Mouse (Mus musculus): Measurements from ENCODE around the gene Susd4. TPM values are rescaled to one million over a fixed set of nuclear protein-coding genes. Genes with fewer than 3 reads are reported as not detected.

The Susd4 gene
- polyA plus RNA-seq, 1 experiment from 2014 or later: 18.9 TPM

DNA sequence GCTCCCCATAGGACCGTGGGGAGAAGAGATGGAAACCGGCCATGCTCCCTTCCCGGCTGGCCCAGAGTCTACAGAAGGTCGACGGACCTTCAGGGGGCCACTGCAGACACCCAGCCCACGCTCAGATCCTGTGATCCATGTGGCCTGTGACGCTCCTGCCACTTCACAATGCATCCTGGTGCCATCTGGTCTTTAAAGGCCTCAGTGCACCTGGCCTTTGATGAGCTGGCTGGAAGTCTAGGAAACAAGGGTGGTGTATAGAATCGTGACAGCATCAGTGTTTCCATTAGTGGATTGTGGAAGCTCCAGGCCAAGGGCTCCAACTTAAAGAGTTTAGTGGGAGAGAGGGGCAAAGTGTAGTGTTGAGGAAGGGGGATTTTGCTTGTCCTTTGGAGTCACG, 14.6 kb upstream of the Susd4 start, which contains the start of gene Ccdc185:
Gene Ccdc185, minus strand, starts transcription at position 101 of the 400 bp plus-strand sequence.
- H3K36me3 ChIP-seq (ENCODE audit: control insufficient read depth, insufficient read depth, low read length): no peaks in the 10 kb centered on the region
- H3K4me1 ChIP-seq (ENCODE audit: control insufficient read depth, insufficient read depth, low read length): no peaks in the 10 kb centered on the region
- no peak within 1 kb of the TSS for H3K9ac ChIP-seq (replicated peaks; ENCODE audit: low read depth, low read length)
- no peak within 1 kb of the TSS for H3K27ac ChIP-seq (ENCODE audit: low read length)
- no peak within 1 kb of the TSS for H3K4me3 ChIP-seq (ENCODE audit: low read depth, low read length)
- no peak for ATAC-seq (ENCODE audit: insufficient number of reproducible peaks, insufficient read depth, low FRiP score, low read depth)
- WGBS: 90% methylated on average over 9 of the region's 9 CpGs
- H3K9me3 ChIP-seq (ENCODE audit: control insufficient read depth, low read depth, low read length): no peaks in the 10 kb centered on the region
- H3K4me2 ChIP-seq (replicated peaks; ENCODE audit: low read depth, low read length): no peak within 1 kb of the TSS
- no peaks in the 10 kb centered on the region for H3K27me3 ChIP-seq (ENCODE audit: control insufficient read depth, insufficient read depth, low read length)

- Histone ChIP-seq H3K27me3 (ENCODE audit: control insufficient read depth, insufficient read depth, low read length) (no peaks in the 10 kb centered on the region), H3K9ac (replicated peaks; ENCODE audit: low read depth, low read length) (no peak overlapping the region), H3K9me3 (ENCODE audit: control insufficient read depth, low read depth, low read length) (no peaks in the 10 kb centered on the region), H3K27ac (ENCODE audit: low read length) (no peak overlapping the region), H3K36me3 (ENCODE audit: control insufficient read depth, insufficient read depth, low read length) (no peaks in the 10 kb centered on the region), H3K4me2 (replicated peaks; ENCODE audit: low read depth, low read length) (no peak overlapping the region), H3K4me3 (ENCODE audit: low read depth, low read length) (no peak overlapping the region), H3K4me1 (ENCODE audit: control insufficient read depth, insufficient read depth, low read length) (no peaks in the 10 kb centered on the region)
- WGBS: 76% methylated on average over 8 of the region's 8 CpGs
- ATAC-seq (ENCODE audit: insufficient number of reproducible peaks, insufficient read depth, low FRiP score, low read depth): no peak
Measured at GRCm38 (mm10) chr1:182751301-182751700, 12.4 kb upstream of the Susd4 start.

- Histone ChIP-seq H3K9me3 (ENCODE audit: control insufficient read depth, low read depth, low read length) (no peaks in the 10 kb centered on the region), H3K4me2 (replicated peaks; ENCODE audit: low read depth, low read length) (no peak overlapping the region), H3K36me3 (ENCODE audit: control insufficient read depth, insufficient read depth, low read length) (no peaks in the 10 kb centered on the region), H3K27ac (ENCODE audit: low read length) (no peak overlapping the region), H3K27me3 (ENCODE audit: control insufficient read depth, insufficient read depth, low read length) (no peaks in the 10 kb centered on the region), H3K9ac (replicated peaks; ENCODE audit: low read depth, low read length) (no peak overlapping the region), H3K4me1 (ENCODE audit: control insufficient read depth, insufficient read depth, low read length) (no peaks in the 10 kb centered on the region), H3K4me3 (ENCODE audit: low read depth, low read length) (no peak overlapping the region)
- ATAC-seq (ENCODE audit: insufficient number of reproducible peaks, insufficient read depth, low FRiP score, low read depth): no peak
- 72% methylated on average over 8 of the region's 8 CpGs for WGBS
Measured at GRCm38 (mm10) chr1:182753694-182754093, 10.0 kb upstream of the Susd4 start.

GRCm38 (mm10) chr1:182754865-182755264, 8.8 kb upstream of the Susd4 start:
- ATAC-seq (ENCODE audit: insufficient number of reproducible peaks, insufficient read depth, low FRiP score, low read depth): no peak
- H3K36me3 ChIP-seq (ENCODE audit: control insufficient read depth, insufficient read depth, low read length): no peaks in the 10 kb centered on the region
- no peak overlapping the region for H3K27ac ChIP-seq (ENCODE audit: low read length)
- H3K4me3 ChIP-seq (ENCODE audit: low read depth, low read length): no peak overlapping the region
- H3K9me3 ChIP-seq (ENCODE audit: control insufficient read depth, low read depth, low read length): no peaks in the 10 kb centered on the region
- H3K4me2 ChIP-seq (replicated peaks; ENCODE audit: low read depth, low read length): no peak overlapping the region
- WGBS: 81% methylated on average over 5 of the region's 5 CpGs
- no peaks in the 10 kb centered on the region for H3K4me1 ChIP-seq (ENCODE audit: control insufficient read depth, insufficient read depth, low read length)
- H3K27me3 ChIP-seq (ENCODE audit: control insufficient read depth, insufficient read depth, low read length): no peaks in the 10 kb centered on the region
- H3K9ac ChIP-seq (replicated peaks; ENCODE audit: low read depth, low read length): no peak overlapping the region

- 92% methylated on average over 1 of the region's 1 CpGs for whole genome bisulfite sequencing
- H3K36me3 ChIP-seq (ENCODE audit: control insufficient read depth, insufficient read depth, low read length): no peaks in the 10 kb centered on the region
- H3K4me3 ChIP-seq (ENCODE audit: low read depth, low read length): no peak overlapping the region
- no peaks in the 10 kb centered on the region for H3K27me3 ChIP-seq (ENCODE audit: control insufficient read depth, insufficient read depth, low read length)
- ATAC-seq (ENCODE audit: insufficient number of reproducible peaks, insufficient read depth, low FRiP score, low read depth): no peak
- no peaks in the 10 kb centered on the region for H3K9me3 ChIP-seq (ENCODE audit: control insufficient read depth, low read depth, low read length)
- no peaks in the 10 kb centered on the region for H3K4me1 ChIP-seq (ENCODE audit: control insufficient read depth, insufficient read depth, low read length)
- no peak overlapping the region for H3K27ac ChIP-seq (ENCODE audit: low read length)
- no peak overlapping the region for H3K4me2 ChIP-seq (replicated peaks; ENCODE audit: low read depth, low read length)
- no peak overlapping the region for H3K9ac ChIP-seq (replicated peaks; ENCODE audit: low read depth, low read length)
Measured at GRCm38 (mm10) chr1:182758783-182759182, 4.9 kb upstream of the Susd4 start.

DNA sequence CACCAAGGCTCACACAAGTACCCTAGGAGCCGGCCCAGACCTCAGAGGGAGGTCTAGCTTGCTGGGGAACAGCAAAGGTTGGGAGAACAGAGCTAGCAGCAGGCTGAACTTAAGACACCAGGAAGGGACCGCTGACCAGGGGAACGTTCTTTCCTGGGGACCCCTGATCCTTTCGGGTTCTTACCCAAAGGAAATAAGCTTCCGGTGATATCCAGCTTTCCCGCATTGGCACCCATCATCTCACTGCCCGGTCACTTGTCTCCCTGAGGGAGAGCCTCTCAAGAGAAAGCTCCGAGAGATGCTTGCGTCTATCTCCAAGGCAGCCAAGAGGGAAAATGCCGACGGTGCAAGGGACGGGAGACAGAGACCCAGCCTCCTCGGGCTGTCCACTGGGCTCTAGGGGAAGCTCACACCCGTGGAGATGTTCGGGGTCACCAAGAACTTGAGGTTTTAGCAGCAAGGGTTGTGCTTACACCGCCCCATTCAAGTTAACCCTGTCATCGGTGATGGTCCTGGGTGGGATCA, 407 bp upstream of the Susd4 start:
- Histone ChIP-seq H3K27me3 (ENCODE audit: control insufficient read depth, insufficient read depth, low read length) (no peaks in the 10 kb centered on the region), H3K9me3 (ENCODE audit: control insufficient read depth, low read depth, low read length) (no peaks in the 10 kb centered on the region), H3K4me3 (ENCODE audit: low read depth, low read length) (peak overlapping the region; percentile 46), H3K27ac (ENCODE audit: low read length) (no peak overlapping the region), H3K4me1 (ENCODE audit: control insufficient read depth, insufficient read depth, low read length) (peaks cover 8% of the 10 kb centered on the region; the same call in 1 of the 2 replicates), H3K9ac (replicated peaks; ENCODE audit: low read depth, low read length) (no peak overlapping the region), H3K36me3 (ENCODE audit: control insufficient read depth, insufficient read depth, low read length) (no peaks in the 10 kb centered on the region), H3K4me2 (replicated peaks; ENCODE audit: low read depth, low read length) (peak overlapping the region; percentile 93)
- WGBS: 11% methylated on average over 17 of the region's 17 CpGs
- no peak for ATAC-seq (ENCODE audit: insufficient number of reproducible peaks, insufficient read depth, low FRiP score, low read depth)

GRCm38 (mm10) chr1:182764541-182765281, 1.1 kb downstream of the Susd4 start:
- Histone ChIP-seq H3K9me3 (ENCODE audit: control insufficient read depth, low read depth, low read length) (no peaks in the 10 kb centered on the region), H3K27ac (ENCODE audit: low read length) (0 out of 2 replicates have a peak overlapping the region, but pooled peaks have one; percentile 27), H3K4me2 (replicated peaks; ENCODE audit: low read depth, low read length) (peak overlapping the region; percentile 93), H3K27me3 (ENCODE audit: control insufficient read depth, insufficient read depth, low read length) (no peaks in the 10 kb centered on the region), H3K4me3 (ENCODE audit: low read depth, low read length) (peak overlapping the region; percentile 46), H3K9ac (replicated peaks; ENCODE audit: low read depth, low read length) (peak overlapping the region; percentile 28; the same call in 1 of the 2 replicates), H3K4me1 (ENCODE audit: control insufficient read depth, insufficient read depth, low read length) (peaks cover 8% of the 10 kb centered on the region; the same call in 1 of the 2 replicates), H3K36me3 (ENCODE audit: control insufficient read depth, insufficient read depth, low read length) (no peaks in the 10 kb centered on the region)
- WGBS: 3% methylated on average over 27 of the region's 27 CpGs
- ATAC-seq (ENCODE audit: insufficient number of reproducible peaks, insufficient read depth, low FRiP score, low read depth): peak; percentile 57; the same call in 1 of the 2 replicates

GRCm38 (mm10) chr1:182775576-182775975, 11.9 kb downstream of the Susd4 start:
- ATAC-seq (ENCODE audit: insufficient number of reproducible peaks, insufficient read depth, low FRiP score, low read depth): no peak
- no peak overlapping the region for H3K27ac ChIP-seq (ENCODE audit: low read length)
- WGBS: 89% methylated on average over 7 of the region's 7 CpGs
- no peaks in the 10 kb centered on the region for H3K9me3 ChIP-seq (ENCODE audit: control insufficient read depth, low read depth, low read length)
- H3K9ac ChIP-seq (replicated peaks; ENCODE audit: low read depth, low read length): no peak overlapping the region
- H3K27me3 ChIP-seq (ENCODE audit: control insufficient read depth, insufficient read depth, low read length): no peaks in the 10 kb centered on the region
- no peak overlapping the region for H3K4me3 ChIP-seq (ENCODE audit: low read depth, low read length)
- H3K4me1 ChIP-seq (ENCODE audit: control insufficient read depth, insufficient read depth, low read length): no peaks in the 10 kb centered on the region
- H3K36me3 ChIP-seq (ENCODE audit: control insufficient read depth, insufficient read depth, low read length): no peaks in the 10 kb centered on the region
- H3K4me2 ChIP-seq (replicated peaks; ENCODE audit: low read depth, low read length): no peak overlapping the region

Measured in stomach, embryonic 14.5 days (tissue).